Mouse (Mus musculus) megakaryocyte-erythroid progenitor cell, adult 5-6 weeks (primary cell): ENCODE data around the gene Hal. TPM values are rescaled to one million over a fixed set of nuclear protein-coding genes. Genes with fewer than 3 reads are reported as not detected.
"Not testable (repeated sequence)": the region's sequence is repeated elsewhere in the genome, so short reads cannot be mapped to it uniquely, and the experiment has no call there.

Source experiments
- ATAC-seq: replicated peaks from 2 replicates; pipeline ENCODE4 v1.8.0; 2016; ENCODE audit warnings: mild to moderate bottlenecking, inconsistent platforms; ENCODE audit not compliant: severe bottlenecking, poor library complexity, low FRiP score, low TSS enrichment
- total RNA-seq, 2 experiments: library from RNA; stranded (forward) in 1 of 2; stranded (reverse) in 1 of 2; fragments of 200-1000, 215-1000 nt in 1 of 2; fragments of >200 nt in 1 of 2; fragmentation: Nextera tagmentation in 1 of 2; gene quantifications; 2 replicates each; pipeline ENCODE4 v1.2.3; 2014 to 2017

Hal gene
- total RNA-seq, 2 experiments from 2014 or later = not detected

DNA sequence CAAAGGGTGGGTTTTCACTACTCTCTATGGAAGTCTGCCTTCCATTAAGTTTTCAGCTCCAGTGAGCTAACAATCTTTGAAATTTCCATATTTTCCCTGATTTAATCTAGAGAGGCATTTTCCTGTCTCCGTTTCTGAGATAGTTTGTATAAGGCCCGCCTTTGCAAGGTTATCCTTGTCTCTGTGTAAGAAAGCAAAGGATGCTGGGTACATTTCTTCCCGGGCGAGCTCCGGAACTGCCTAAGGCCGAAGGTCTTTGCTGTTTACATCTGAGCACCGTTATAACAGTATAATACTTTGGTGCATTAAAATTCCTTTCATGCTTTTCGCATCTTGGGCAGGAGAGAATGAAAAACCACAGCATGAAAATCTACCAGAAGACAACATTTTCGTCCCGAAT, 61.3 kb downstream of the Hal start:
- no peak for ATAC-seq

DNA sequence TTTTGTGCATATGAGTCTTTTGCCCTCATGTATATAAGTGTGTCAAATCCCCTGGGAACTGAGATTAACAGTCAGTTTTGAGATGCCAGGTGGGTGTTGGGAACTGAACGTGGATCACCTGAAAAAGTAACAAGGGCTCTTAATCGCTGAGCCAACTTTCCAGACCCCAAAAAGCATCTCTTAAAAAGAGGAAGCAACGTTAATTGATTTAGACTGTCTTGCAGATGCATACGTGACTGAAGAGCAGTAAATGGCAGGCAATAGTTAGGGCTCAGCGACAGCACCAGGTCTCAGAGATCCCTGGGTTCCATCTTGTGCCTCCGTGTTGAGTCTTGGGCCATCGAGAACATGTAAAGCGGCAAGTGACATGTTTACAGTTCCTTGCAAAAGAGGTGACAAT, 64.0 kb downstream of the Hal start:
- no peak for ATAC-seq

DNA sequence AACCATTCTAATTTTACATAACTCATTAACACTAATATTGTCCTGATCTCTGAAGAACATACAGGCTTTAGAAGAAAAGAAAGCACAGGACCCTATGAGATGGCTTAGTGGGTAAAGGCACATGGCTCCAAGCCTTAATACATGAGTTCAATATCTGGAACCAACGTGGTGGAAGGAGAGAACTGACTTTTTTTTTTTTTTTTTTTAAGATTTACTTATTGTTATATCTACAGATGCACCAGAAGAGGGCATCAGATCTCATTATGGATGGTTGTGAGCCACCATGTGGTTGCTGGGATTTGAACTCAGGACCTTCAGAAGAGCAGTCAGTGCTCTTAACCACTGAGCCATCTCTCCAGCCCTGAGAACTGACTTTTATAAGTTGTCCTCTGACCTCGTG, 69.4 kb downstream of the Hal start:
- not testable (repeated sequence) for ATAC-seq

DNA sequence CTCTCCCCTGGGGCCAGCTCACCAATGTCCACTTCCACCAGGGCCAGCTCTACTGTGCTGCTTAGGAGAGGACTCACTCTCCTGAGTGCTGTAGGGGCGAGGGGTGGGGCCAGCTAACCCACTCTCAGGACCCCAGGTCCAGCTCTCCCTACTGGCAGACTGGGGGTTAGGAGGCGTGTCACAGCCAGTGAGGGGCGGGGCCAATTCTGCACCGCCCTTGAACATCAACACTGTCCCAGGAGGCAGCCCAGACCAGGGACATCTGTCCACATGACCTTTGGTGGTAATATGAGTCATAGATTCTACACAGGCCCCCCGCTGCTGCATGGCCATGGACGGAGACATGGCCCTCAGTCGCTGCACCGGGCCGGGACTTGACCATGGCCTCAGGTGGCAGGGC, 71.2 kb downstream of the Hal start:
- ATAC-seq = no peak

DNA sequence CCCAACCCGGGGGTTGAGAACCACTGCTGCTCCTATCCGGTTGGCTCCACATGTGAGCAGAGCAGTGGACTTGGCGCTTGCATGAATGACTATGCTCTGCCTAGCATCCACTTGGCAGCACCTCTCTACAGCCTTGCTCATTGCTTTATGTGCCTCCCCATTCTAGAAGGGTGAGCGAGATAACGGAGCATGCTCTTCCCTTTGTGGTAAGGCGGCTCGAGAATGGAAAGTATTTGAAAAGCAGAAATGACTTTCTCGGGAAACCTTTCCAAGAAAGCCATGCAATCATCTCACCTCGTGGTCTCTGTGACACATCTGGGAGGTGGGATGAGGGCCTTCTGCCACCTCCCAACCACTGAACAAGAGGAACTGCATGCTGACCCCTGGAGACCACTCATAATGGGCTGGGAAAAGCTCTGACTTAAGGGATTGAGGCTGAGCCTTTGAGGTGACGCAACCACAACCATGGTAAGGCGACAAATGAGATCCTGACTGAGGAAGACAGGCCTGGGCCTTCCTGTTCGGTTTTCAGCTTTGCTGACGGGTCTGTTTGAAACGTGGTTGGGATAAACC, 76.0 kb downstream of the Hal start:
- no peak for ATAC-seq

DNA sequence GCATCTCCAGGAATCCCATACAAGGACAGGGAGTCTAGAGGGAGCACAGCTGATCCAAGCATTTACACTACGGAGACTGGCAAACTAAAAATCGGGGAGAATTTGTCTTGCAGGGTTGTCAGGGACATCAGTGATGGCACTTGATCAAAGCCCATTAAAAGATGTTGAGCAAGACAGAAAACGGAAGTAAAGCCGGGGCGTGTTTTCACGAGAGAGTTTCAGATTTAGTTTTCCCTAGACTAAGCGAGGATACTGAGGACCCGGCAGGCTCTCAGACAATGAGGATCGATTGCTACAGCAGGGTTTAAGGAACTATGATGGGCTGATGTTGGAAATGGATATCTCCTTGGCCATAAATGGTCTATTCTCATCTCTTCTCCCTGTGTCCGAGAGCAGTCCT, 78.5 kb downstream of the Hal start:
- ATAC-seq = no peak

DNA sequence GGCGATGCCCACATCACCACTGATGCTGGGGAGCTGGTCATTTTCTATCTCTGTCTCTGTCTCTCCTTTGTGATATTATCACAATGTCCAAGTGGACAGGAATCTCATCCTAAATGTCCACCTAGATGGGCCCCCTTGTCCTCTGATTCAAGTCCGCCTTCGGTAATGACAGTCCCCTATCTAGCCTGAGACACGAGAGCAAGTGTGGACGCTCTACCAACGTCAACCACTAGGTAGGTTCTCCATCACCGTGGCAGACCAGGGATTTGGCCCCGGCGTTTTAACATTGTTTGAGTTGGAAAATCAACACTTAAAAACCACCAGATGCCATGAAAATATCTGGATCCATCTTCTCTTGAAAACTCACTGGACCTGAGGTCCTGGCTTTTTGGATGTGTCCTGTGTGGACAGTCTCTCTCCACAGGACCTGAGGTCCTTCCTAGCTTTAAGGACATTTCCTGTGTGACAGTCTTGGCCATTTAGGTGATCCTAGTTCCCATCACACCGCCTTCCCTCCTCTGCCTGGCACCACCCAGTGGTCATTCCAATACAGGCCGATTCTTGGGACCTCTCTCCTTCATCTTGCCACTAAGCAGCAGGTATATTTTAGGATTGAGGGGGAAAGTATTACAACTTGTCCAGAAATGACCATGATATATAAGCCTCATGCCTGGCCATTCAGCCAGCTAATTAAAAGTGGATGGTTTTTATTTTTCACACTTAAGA, 79.4 kb downstream of the Hal start:
- no peak for ATAC-seq

DNA sequence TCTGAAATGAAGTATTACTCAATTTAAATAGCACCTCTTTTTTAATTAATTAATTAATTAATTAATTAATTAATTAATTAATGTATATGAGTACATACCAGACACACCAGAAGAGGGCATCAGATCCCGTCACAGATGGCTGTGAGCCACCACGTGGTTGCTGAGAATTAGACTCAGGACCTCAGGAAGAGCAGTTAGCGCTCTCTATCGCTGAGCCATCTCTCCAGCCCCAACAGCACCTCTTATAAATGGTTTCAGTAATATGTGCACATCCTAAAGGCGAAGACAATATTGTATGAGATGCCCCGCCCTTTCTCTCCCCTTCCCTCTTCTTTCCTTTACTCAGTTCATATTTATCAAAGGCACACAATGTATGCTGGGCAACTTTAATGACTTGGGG, 80.1 kb downstream of the Hal start:
- no peak for ATAC-seq

Other genes with a start within 250 kb of the Hal start
- 8.7 and 8.9 TPM in 2 replicates for gene Elk3, start 177.6 kb upstream of the Hal start, total RNA-seq (2014; fragmentation: Nextera tagmentation)
- 6.8 and 7.2 TPM in 2 replicates for gene Elk3, start 177.6 kb upstream of the Hal start, total RNA-seq (2017)
- 139 and 192 TPM in 2 replicates for gene Lta4h, start 35.4 kb upstream of the Hal start, total RNA-seq (2014; fragmentation: Nextera tagmentation)
- 133 and 138 TPM in 2 replicates for gene Lta4h, start 35.4 kb upstream of the Hal start, total RNA-seq (2017)
- gene Amdhd1, start 51.3 kb downstream of the Hal start, total RNA-seq (2014; fragmentation: Nextera tagmentation) = not detected in 2 replicates
- gene Amdhd1, start 51.3 kb downstream of the Hal start, total RNA-seq (2017) = not detected in 2 replicates
- gene Ccdc38, start 51.9 kb downstream of the Hal start, total RNA-seq (2014; fragmentation: Nextera tagmentation) = not detected in 2 replicates
- gene Ccdc38, start 51.9 kb downstream of the Hal start, total RNA-seq (2017) = not detected in 2 replicates
- 264 and 276 TPM in 2 replicates for gene Snrpf, start 100.9 kb downstream of the Hal start, total RNA-seq (2014; fragmentation: Nextera tagmentation)
- gene Snrpf, start 100.9 kb downstream of the Hal start, total RNA-seq (2017) = 328 and 443 TPM in 2 replicates
- gene Ntn4, start 151.9 kb downstream of the Hal start, total RNA-seq (2014; fragmentation: Nextera tagmentation) = 14.0 and 14.9 TPM in 2 replicates
- 8.7 and 24.8 TPM in 2 replicates for gene Ntn4, start 151.9 kb downstream of the Hal start, total RNA-seq (2017)